Mouse (Mus musculus): ENCODE measurements around the gene Agpat2.

The Agpat2 gene

GRCm38 (mm10) chr2:26603720-26604671 lies at the start of gene Agpat2:
TSS of gene Agpat2 (minus strand) at chr2:26604417.
- DNase-seq = peak; percentile 77 to 79

DNA sequence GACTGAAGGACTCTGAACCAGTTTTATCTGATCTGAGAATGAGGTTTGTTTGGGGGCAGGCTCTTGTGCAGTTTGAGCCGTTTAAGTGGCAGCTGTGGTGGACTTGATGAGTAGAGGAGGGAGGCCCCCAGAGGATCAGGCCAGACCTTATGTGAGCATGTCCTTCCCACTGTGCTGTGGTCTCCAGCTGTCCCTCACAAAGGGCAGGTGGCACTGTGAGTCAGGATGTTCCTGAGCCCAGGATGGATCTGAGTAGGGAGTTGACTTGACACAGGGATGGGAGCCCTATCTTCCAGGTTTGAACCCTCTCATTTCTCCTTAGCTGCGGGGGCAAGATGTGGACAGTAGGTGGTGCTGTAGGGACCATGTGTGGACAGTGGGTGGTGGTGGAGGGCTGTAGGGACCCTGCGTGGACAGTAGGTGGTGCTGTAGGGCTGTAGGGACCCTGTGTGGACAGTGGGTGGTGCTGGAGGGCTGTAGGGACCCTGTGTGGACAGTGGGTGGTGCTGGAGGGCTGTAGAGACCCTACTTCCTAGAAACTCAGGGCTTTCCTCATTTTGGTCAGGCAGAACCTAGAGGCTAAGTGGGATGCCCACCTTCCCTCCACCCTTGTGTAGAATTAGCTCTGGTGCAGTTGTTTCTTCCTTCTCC lies 42.6 kb upstream of the Agpat2 start:
- peak; percentile 77 to 84 for DNase-seq

DNA sequence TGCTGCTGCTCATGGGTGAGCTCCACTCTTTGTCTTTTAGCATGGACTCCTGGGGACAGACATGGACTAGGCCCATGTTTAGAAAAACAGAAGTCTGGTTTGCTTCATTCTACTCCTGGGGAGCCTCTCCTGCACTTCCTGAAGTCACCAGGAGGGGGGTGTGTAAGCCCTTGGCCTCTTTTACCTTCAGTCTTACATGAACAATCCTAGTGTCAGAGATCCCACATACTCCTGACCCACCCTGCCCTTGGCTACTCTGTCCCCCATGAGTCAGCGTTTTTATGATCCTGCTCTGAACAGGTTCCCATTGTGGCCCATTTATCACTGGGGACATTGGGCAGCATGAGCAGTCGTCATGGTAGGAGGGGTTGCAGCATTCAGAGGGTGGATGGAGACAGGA lies 39.7 kb upstream of the Agpat2 start:
- DNase-seq = peak; percentile 64 to 74

DNA sequence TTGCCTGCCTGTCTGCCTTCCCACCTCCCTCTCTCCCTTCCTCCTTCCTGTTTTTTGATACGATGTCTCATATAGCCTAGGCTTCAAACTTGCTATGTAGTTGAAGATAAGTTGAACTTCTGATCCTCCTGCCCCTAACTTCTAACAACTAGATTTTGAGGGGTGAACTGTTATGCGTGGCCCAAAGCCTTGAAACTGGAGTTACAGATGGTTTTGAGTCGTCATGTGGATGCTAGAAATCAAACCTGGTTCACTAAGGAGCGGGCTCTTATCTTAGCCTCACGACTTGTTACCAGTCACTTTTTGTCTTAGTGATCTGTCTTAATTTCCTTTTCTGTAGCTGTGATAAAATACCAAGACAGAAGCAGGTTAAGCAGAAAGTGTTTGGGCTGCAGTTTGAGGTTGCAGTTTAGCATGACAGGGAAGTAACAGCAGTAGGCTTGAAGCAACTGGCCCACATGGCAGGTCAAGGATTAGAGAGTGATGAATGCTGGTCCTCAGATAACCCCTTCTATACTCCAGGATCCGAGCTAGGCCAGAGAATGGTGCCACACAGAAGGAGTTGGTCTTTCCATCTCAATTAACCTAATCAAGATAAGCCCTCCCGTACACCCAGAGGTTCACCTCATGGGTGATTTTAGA lies 36.9 kb upstream of the Agpat2 start:
- DNase-seq = no peak

GRCm38 (mm10) chr2:26639838-26640830 lies 35.9 kb upstream of the Agpat2 start:
- DNase-seq = peak; percentile 96 to 97

DNA sequence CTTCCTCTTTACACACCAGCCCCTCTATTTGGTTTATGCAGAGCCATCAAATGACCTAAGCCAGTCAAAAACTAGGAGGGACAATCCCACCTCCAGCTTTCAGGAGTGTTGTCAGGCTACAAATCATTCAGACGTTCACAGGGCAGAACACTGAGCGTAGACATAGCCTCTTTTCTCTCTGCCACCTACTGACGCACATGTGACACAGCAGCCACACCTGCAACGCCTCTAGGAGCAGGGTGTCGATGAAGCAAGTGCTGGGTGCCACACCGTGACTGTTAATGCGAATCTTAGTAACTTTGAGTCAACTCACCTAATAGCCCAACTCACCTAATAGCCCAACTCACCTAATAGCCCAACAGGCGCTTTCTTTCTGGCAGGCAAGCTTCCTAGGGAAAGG lies 34.9 kb upstream of the Agpat2 start:
- DNase-seq = peak; percentile 66 to 72

DNA sequence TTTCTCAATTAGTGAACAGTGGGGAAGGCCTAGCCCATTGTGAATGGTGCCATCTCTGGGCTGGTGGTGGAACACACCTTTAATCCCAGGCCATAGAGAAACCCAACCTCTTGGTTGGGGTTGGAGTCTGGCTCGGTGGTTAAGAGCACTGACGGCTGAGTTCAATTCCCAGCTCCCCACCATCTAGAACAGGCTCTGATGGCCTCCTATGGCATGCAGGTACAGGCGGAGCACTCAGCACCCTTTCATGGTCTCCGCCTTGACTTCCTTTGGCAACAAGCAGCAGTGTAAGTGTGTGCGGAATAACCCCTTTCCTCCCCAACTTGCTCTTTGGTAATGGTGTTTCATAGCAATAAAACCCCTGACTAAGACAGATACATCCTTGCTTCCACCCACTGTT lies 34.4 kb upstream of the Agpat2 start:
- no peak for DNase-seq

DNA sequence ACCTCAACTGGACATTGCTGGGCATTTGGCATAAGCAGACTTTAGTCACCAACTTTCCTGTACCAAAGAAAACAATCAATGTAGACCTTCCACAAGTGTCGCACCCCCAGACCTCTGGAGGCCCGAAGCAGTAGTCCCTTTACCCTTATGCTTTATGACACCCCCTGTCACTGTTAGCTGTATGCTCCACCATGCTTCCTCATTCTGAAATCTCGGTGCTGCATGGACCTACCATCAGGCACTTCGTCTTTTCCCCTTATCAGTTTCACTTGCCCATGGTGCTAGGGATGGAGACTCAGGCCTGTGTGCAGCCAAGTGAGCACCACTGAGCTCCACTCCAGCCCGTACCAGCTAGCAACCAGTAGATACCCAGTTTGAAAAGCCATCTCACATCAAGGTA lies 33.8 kb upstream of the Agpat2 start:
- no peak for DNase-seq

- no peak for DNase-seq
These were observed 33.2 kb upstream of the Agpat2 start for GRCm38 (mm10) chr2:26637316-26637932.

- no peak for DNase-seq
These were observed 32.1 kb upstream of the Agpat2 start for GRCm38 (mm10) chr2:26636325-26636635.

DNA sequence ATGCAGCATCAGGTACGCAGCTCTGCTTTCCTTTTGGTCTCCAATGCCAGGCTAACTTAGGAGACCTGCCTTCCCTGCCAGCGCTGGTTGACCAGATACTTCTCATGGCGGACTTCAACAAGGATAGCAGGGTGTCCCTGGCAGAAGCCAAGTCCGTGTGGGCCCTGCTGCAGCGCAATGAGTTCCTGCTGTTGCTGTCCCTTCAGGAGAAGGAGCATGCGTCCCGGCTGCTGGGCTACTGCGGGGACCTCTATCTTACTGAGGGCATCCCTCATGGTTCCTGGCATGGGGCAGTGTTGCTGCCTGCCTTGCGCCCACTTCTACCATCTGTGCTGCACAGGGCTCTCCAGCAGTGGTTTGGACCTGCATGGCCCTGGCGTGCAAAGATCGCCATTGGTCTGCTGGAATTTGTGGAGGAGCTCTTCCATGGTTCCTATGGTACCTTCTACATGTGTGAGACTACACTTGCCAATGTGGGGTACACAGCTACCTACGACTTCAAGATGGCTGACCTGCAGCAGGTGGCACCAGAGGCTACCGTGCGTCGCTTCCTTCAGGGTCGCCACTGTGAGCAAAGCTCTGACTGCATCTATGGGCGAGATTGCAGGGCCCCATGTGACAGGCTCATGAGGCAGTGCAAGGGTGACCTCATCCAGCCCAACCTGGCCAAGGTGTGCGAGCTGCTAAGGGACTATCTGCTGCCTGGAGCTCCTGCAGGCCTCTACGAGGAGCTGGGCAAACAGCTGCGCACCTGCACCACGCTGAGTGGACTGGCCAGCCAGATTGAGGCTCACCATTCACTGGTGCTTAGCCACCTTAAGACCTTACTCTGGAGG lies 31.5 kb upstream of the Agpat2 start:
- DNase-seq = no peak

DNA sequence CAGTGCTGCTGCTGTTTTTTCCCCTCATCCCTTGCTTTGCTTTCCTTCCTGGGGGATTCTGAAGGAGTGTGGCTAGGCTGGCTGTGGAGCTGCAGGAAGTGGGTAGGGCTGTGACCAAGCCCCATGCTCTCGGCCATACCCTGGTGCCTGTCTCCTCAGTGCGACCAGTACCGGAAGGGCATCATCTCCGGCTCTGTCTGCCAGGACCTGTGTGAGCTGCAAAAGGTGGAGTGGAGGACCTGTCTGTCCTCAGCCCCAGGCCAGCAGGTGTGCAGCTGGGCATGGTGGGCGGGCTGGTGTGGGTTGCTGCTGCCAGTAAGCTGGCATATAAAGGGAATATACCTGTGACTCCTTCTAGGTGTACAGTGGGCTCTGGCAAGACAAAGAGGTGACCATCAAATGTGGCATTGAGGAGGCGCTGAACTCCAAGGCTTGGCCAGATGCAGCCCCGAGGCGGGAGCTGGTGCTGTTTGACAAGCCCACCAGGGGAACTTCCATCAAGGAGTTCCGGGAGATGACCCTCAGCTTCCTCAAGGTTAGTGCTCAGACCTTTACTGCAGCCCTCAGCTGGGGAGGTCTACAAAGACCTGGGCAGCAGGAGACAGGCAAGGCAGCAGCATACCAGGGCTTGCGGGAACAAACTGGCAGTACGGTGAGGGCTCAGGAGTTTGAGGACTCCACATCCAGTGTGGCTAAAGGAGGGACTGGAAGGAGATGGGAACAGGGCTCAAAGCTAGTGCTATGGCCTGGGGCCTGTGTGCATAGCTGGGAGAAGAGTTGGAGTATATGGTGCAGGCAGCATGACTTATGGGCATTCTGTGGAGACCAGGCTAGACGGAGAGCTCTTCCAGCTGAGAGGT lies 30.6 kb upstream of the Agpat2 start:
- no peak for DNase-seq

DNA sequence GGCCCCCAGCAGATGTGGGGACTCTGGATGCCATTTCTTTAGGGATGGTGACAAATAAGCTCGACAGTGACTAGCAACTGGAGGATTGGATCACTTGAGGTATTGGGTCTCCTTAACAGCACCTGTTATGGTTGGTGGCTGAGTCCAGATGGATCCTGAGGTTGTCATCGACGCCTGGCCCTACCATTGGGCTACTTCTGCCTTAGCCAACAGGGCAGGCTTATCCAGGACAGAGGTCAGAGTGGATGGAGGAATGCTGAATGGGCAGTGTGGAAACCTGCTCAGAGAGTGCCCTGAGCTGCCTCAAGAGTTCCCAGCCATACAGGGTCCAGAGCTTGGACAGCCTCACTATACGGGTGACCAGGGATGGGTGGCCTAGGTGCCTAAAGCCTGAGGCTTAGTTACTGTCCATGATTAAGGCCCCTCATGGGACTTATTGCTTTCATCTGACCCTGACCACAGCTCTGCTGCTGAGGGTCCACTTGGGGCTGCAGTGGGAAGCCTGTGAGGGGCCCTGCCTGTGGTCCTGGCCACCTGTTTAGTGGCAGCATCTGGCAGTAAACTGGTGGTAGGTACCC lies 29.8 kb upstream of the Agpat2 start:
- no peak for DNase-seq

DNA sequence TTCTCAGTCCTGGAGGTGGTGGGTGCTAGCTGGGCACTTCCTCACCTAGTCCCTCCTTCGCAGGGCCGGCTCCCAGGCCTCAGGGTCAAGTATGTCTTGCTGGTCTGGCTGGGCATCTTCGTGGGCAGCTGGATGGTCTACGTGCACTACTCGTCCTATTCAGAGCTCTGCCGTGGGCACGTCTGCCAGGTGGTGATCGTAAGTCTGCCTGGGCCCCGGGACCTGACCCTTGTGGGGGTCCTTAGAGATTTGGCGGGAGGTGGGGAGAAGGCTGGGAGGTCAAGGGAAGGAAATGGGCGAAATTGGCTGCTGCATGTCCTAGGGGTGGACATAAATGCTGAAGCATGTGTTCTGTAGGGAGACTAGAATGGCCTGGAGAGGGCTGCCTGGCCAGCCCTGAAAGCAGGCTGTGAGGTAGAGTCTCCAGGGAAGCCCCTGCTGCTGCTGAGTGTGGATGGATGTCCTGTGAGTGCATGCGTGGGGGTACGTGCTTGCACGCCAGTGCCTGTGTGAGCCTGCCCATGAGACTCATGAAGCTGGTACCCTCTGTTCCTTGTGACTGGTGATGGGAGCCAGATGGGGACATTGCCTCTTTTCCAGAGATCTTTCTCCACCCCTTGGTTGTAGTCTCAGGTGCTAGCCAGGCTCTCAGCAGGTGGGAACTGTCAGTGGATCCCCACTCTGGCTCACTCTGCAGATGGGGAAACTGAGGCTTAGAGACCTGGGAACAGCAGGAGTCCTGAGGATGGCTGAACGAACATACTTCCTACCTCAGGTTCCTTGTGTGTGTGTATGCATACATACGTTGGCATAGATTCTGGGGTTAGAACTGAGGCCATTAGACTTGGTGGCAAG lies 28.6 kb upstream of the Agpat2 start:
- DNase-seq = no peak

DNA sequence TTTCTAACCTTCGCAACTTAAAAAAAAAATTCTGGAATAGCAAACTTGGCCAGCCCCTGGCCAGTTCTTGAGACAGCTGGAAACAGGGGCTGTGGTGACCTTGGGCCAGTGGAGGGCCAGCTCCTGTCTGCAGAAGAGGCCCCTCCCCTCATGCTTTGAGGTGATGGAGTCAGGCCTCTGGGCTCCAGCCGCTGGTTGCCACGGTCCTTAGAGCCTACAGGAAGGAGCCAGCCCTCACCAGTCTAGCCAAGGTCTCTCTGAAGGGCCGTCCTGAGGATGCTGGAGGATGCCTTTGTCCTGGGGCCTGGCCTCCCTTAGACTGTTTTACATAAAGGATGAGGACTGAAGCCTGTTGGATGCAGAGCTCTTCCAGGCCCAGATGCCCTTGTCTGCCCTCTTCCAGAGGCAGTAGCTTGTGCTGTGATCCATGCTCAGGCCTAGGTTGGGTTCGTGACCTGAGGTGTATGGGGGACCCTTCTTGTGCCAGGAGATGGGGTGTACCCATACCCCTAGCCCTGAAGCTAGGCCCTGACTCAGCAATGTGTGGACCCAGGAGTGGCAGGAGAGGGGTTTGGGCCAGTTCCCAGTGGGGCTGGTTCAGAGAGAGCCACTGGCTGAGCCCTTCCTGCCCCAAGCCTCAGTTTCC lies 24.7 kb upstream of the Agpat2 start:
- DNase-seq = no peak

- peak; percentile 38 to 53 for DNase-seq
These were observed 23.9 kb upstream of the Agpat2 start, which contains the start of gene Fam69b for GRCm38 (mm10) chr2:26627921-26628739. TSS of gene Fam69b (plus strand) at chr2:26628457.

DNA sequence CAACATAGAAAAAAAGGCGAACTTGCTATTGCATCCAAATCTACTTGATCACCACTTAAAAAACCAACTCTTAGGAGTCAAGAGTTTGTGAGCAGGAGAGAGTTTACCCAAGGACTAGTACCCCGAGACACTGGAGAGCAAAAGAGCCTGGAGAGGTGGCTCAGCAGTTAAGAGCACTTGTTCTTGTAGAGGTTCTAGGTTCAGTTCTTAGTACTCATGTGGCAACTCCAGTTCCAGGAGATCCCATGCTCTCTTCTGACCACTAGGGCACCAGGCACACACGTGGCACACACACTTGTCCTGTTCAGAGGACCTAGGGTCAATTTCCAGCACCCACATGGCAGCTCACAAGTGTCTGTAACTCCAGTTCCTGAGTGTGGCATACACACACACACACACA lies 21.9 kb upstream of the Agpat2 start:
- no peak for DNase-seq

Measured in B cell, adult 2 months (primary cell).